Mouse (Mus musculus) myocyte (in vitro differentiated cells): ENCODE data around the gene Slc22a29. TPM values are rescaled to one million over a fixed set of nuclear protein-coding genes. Genes with fewer than 3 reads are reported as not detected.
"Not testable (repeated sequence)": the region's sequence is repeated elsewhere in the genome, so short reads cannot be mapped to it uniquely, and the experiment has no call there.

Experiments
- H3K27me3 ChIP-seq: one replicate; pipeline ENCODE4 v1.6.1; 2011; ENCODE audit not compliant: control insufficient read depth, insufficient read depth, insufficient read length
- H3K36me3 ChIP-seq: one replicate; pipeline ENCODE4 v1.6.1; 2011; ENCODE audit not compliant: control insufficient read depth, insufficient read depth
- H3K4me2 ChIP-seq: one replicate; pipeline ENCODE4 v1.6.1; 2011; ENCODE audit warnings: low read depth, control low read depth
- H3K4me3 ChIP-seq: one replicate; pipeline ENCODE4 v1.5.1; 2011; ENCODE audit warnings: mild to moderate bottlenecking, control low read depth, moderate library complexity
- H3K79me2 ChIP-seq: one replicate; pipeline ENCODE4 v1.6.1; 2011; ENCODE audit not compliant: control insufficient read depth, insufficient read depth
- H3ac ChIP-seq: one replicate; pipeline ENCODE4 v1.6.1; 2011; ENCODE audit not compliant: control insufficient read depth, insufficient read length
- E2F4 ChIP-seq: IDR thresholded peaks from one replicate; pipeline ENCODE4 v1.6.1; 2011; ENCODE audit warnings: mild to moderate bottlenecking, control low read depth, moderate library complexity; ENCODE audit not compliant: insufficient read depth
- polyA plus RNA-seq: library from polyadenylated mRNA; unstranded; fragments of >200 nt; fragmentation: generic; extraction: Trizol; gene quantifications from one replicate; pipeline ENCODE4 v1.2.1, GENCODE M21; 2012; ENCODE audit warnings: missing spikeins

Slc22a29 gene
- polyA plus RNA-seq, 1 experiment, result not detected

DNA sequence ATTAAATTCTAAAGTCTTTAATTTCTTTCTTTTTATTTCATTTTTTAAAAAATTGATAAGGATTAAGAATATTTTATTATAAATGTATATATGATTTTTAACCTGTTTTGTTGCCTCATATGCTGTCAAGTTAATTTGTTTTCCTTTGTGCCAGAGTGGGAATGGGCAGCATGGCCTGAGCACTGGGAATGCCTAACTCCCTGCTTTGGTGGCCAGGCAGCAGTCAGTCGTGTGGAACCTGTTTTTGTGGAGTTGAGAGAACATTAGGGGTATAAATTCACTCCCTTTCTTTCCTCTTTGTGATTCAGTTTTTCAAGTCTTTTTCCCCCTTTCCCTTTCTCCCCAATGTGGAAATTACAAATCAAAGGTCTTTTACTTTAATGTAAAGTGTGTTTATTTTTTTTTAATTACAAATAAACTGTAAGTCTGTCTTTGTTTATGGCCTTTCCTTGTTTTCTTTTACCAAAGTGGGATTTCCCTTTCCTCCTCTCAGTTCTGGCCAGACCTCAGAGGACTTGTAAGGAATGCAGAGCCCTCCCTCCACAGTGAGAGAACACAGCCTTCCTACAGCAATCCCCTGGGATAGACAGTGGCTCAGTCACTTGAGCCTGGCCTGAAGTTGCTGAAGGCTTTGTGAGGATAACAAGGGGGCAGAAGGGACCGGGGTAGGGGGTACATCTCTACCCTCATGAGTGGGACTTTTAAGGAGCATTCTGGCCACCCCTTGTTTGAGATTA, 69.7 kb downstream of the Slc22a29 start:
- TF ChIP-seq E2F4, result no peak
- no peaks in the 10 kb centered on the region for H3K36me3 ChIP-seq
- no peaks in the 10 kb centered on the region for H3K79me2 ChIP-seq
- H3ac ChIP-seq, result no peak overlapping the region
- H3K4me3 ChIP-seq, result no peak overlapping the region
- no peaks in the 10 kb centered on the region for H3K27me3 ChIP-seq
- no peak overlapping the region for H3K4me2 ChIP-seq

DNA sequence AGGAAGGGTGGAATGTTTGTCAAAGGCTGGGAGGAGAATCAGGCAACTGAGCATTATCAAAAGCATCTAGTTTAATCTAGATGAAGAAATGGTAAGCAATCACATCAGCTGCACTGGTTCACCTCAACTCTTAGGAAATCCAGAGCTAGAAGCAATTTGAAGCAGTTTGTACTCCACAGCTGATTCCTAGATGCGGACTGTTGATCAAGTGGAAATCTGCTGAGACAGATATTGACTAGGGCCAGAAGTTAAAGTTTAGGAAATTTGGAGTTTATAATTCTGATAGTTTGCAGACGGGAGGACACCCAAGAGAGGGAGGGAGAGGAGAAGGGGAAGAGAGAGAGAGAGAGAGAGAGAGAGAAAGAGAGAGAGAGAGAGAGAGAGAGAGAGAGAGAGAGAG, 76.0 kb downstream of the Slc22a29 start:
- not testable (repeated sequence) for H3ac ChIP-seq, H3K4me3 ChIP-seq, H3K4me2 ChIP-seq, H3K36me3 ChIP-seq, H3K27me3 ChIP-seq, H3K79me2 ChIP-seq

- not testable (repeated sequence) for H3K79me2 ChIP-seq, H3ac ChIP-seq, H3K4me2 ChIP-seq, H3K27me3 ChIP-seq, H3K36me3 ChIP-seq, H3K4me3 ChIP-seq
Observed at GRCm38 (mm10) chr19:8134127-8134841, 84.4 kb downstream of the Slc22a29 start.

DNA sequence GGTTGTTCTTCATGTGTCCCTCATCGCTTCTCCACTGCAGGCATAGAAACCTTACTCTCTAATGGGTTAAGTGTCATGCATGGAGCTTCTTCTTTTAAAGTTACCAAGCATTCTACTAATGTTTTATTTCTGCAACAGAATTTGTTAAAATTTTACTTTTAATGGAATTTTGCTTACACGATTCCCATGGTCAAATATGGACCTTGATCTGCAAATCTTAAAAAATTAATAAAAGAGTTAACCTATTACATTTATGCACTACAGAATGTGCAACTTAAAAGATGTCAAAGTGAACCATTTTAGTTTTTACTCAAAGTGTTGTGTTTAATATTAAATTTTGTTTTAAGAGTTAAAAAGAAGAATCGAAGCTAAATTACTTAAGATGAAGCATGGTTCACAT, 86.8 kb downstream of the Slc22a29 start, which contains the start of gene Slc22a28:
TSS of gene Slc22a28 (minus strand) at position 102 of the 400 bp plus-strand sequence.
- H3ac ChIP-seq, H3K4me3 ChIP-seq, H3K79me2 ChIP-seq: not testable (repeated sequence)

More for the DNA sequence above, 86.8 kb downstream of the Slc22a29 start, which contains the start of gene Slc22a28:
- H3K36me3 ChIP-seq, H3K27me3 ChIP-seq, H3K4me2 ChIP-seq: not testable (repeated sequence)

Other genes with a start within 250 kb of the Slc22a29 start
- gene Slc22a28, start 86.9 kb downstream of the Slc22a29 start, polyA plus RNA-seq, result not detected
- gene Slc22a30, start 186.2 kb upstream of the Slc22a29 start, polyA plus RNA-seq, result not detected